ENCODE assay signal across 18 mouse cellular contexts in genomic region chr12:102342147-102342546, GRCm38 (mm10).
"Had no signal": no experiment of that assay in that cellular context is flagged by ENCODE, and none has a peak within 500 bp of the region (broad histone marks: within the 10 kb centered on the region; RNA-seq: fewer than 3 reads in every experiment).

No protein-coding gene starts in this region.

- H3K9me3 ChIP-seq: heart, embryonic 13.5 days; heart, embryonic 15.5 days; hindbrain, embryonic 10.5 days; hindbrain, embryonic 12.5 days; intestine, embryonic 15.5 days; limb, embryonic 10.5 days; limb, embryonic 12.5 days had no signal

- H3K27me3 ChIP-seq: heart, embryonic 13.5 days; heart, embryonic 15.5 days; hindbrain, embryonic 12.5 days; intestine, embryonic 15.5 days; limb, embryonic 12.5 days had no signal

- H3K4me3 ChIP-seq: heart, embryonic 13.5 days; heart, embryonic 15.5 days; hindbrain, embryonic 10.5 days; hindbrain, embryonic 12.5 days; intestine, embryonic 15.5 days; layer of hippocampus, adult 2 months; left cerebral cortex, adult 2 months; limb, embryonic 10.5 days; limb, embryonic 12.5 days had no signal

- H3K27ac ChIP-seq: heart, embryonic 15.5 days; hindbrain, embryonic 10.5 days; hindbrain, embryonic 12.5 days; hindbrain, embryonic 14.5 days; intestine, embryonic 15.5 days; layer of hippocampus, adult 2 months; left cerebral cortex, adult 2 months; limb, embryonic 10.5 days; limb, embryonic 12.5 days had no signal

- H3K36me3 ChIP-seq: hindbrain, embryonic 10.5 days; hindbrain, embryonic 12.5 days; intestine, embryonic 15.5 days; limb, embryonic 10.5 days; limb, embryonic 12.5 days had no signal

- H3K4me1 ChIP-seq: hindbrain, embryonic 12.5 days; intestine, embryonic 15.5 days had no signal

- DNase-seq: gastrocnemius, postnatal 25 days; heart, adult 18-20 months; heart, postnatal 4 days; kidney, adult 18-20 months; kidney, adult 8-10 months; kidney, postnatal 10 days; kidney, postnatal 25 days; liver had no signal
